Mouse (Mus musculus) heart, embryonic 13.5 days (tissue): Measurements from ENCODE around the gene Ranbp2. TPM values are rescaled to one million over a fixed set of nuclear protein-coding genes. Genes with fewer than 3 reads are reported as not detected.

Experiments
- ATAC-seq: fragments of 200-750 bp; cut with Nextera tagmentation; 2 replicates; pipeline ENCODE4 v1.8.0; 2017; ENCODE audit warnings: moderate TSS enrichment; ENCODE audit not compliant: insufficient number of reproducible peaks, low FRiP score, low TSS enrichment; ENCODE audit errors: extremely low read depth
- H3K27ac ChIP-seq: fragments of 300-500 bp; sonication (generic); replicated peaks from 2 replicates; pipeline ENCODE4 v1.5.1; 2015; ENCODE audit warnings: moderate library complexity, mild to moderate bottlenecking, inconsistent platforms
- H3K27me3 ChIP-seq: fragments of 300-500 bp; sonication (generic); replicated peaks from 2 replicates; pipeline ENCODE4 v1.6.1; 2015; ENCODE audit warnings: mild to moderate bottlenecking, inconsistent platforms
- H3K36me3 ChIP-seq: fragments of 300-500 bp; sonication (generic); 2 replicates; pipeline ENCODE4 v1.6.1; 2015; ENCODE audit warnings: mild to moderate bottlenecking, inconsistent platforms
- H3K4me1 ChIP-seq: fragments of 300-500 bp; sonication (generic); 2 replicates; pipeline ENCODE4 v1.6.1; 2015; ENCODE audit warnings: inconsistent platforms
- H3K4me2 ChIP-seq: fragments of 300-500 bp; sonication (generic); 2 replicates; pipeline ENCODE4 v1.6.1; 2015; ENCODE audit warnings: inconsistent platforms, mild to moderate bottlenecking, moderate library complexity
- H3K4me3 ChIP-seq: fragments of 300-500 bp; sonication (generic); 2 replicates; pipeline ENCODE4 v1.5.1; 2015; ENCODE audit warnings: moderate library complexity, mild to moderate bottlenecking, inconsistent platforms
- H3K9ac ChIP-seq: fragments of 300-500 bp; sonication (generic); 2 replicates; pipeline ENCODE4 v1.6.1; 2015; ENCODE audit warnings: inconsistent platforms, mild to moderate bottlenecking, moderate library complexity
- H3K9me3 ChIP-seq: fragments of 300-500 bp; sonication (generic); 2 replicates; pipeline ENCODE4 v1.6.1; 2016; ENCODE audit warnings: inconsistent platforms
- WGBS: fragments of 180-500 bp; shearing (Covaris S2); methylation state at CpG from one replicate; pipeline ENCODE4 v1.1.7; 2015; ENCODE audit warnings: mixed read lengths; 5-methylcytosine and 5-hydroxymethylcytosine counted together
- polyA plus RNA-seq: library from polyadenylated mRNA; unstranded; fragments of >200 nt; fragmentation: Nextera tagmentation; extraction: Ambion mirVana; gene quantifications from 2 replicates; pipeline ENCODE4 v1.2.1, GENCODE M21; 2015

The Ranbp2 gene
- polyA plus RNA-seq, 1 experiment from 2014 or later = 14.0 TPM

DNA sequence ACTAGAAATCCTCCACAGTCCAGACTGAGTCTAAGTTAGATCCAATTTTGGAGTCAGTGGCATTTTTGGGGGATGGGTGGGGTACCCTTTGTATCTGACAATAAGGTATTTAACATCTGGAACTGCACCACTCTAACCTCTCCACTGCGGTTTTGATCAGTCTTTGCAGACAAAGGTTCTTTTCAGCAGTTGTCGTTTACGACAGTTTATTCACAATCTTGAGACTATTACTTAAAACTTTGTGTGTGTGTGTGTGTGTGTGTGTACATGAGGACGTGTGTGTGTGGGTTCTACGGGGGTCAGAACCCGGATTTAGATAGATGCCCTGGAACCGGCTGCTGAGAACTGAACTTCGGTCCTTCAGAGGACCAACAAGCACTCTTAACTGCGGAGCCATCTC, 870 bp upstream of the Ranbp2 start:
- 16% methylated on average over 9 of the region's 9 CpGs for WGBS
- Histone ChIP-seq H3K4me2 (peak overlapping the region; percentile 73), H3K9me3 (no peaks in the 10 kb centered on the region), H3K36me3 (no peaks in the 10 kb centered on the region), H3K4me1 (peaks cover 15% of the 10 kb centered on the region), H3K4me3 (peak overlapping the region; percentile 98), H3K27me3 (no peaks in the 10 kb centered on the region), H3K9ac (peak overlapping the region; percentile 99), H3K27ac (peak overlapping the region; percentile 98)
- no peak for ATAC-seq

- H3K36me3 ChIP-seq = peaks cover 3% of the 10 kb centered on the region
- H3K27me3 ChIP-seq = no peaks in the 10 kb centered on the region
- WGBS = under 1% methylated on average over 32 of the region's 32 CpGs
- peak overlapping the region; percentile 98 for H3K27ac ChIP-seq
- H3K4me2 ChIP-seq = peak overlapping the region; percentile 81
- peak overlapping the region; percentile 99 for H3K9ac ChIP-seq
- peaks cover 17% of the 10 kb centered on the region for H3K4me1 ChIP-seq
- peak; percentile 62; the same call in 1 of the 2 replicates for ATAC-seq
- H3K4me3 ChIP-seq = peak overlapping the region; percentile 98
- H3K9me3 ChIP-seq = no peaks in the 10 kb centered on the region
Observed at GRCm38 (mm10) chr10:58447280-58447781, 611 bp downstream of the Ranbp2 start.

DNA sequence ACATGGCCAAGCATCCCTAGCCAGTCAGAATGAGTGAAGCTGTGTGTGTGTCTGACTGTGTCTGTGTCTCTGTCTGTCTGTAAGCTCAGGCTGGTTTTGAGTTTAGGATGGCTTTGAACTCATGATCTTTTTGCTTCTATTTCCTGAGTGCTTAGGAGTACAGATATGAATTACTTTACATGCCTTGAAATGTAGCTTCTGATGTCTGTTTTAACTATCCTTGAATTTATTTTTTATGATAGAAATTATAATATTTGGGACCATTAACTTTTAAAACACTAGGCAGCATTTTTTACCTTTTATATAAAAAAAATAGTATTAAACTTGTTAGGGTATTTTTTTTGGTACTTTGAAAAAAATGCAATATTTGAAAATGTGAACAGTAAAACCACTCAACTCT, 4.9 kb downstream of the Ranbp2 start:
- H3K4me2 ChIP-seq = no peak overlapping the region
- H3K4me1 ChIP-seq = peaks cover 13% of the 10 kb centered on the region
- no peak overlapping the region for H3K9ac ChIP-seq
- no peak for ATAC-seq
- no peak overlapping the region for H3K4me3 ChIP-seq
- H3K27ac ChIP-seq = no peak overlapping the region
- H3K9me3 ChIP-seq = no peaks in the 10 kb centered on the region
- H3K36me3 ChIP-seq = peaks cover 40% of the 10 kb centered on the region
- no peaks in the 10 kb centered on the region for H3K27me3 ChIP-seq

GRCm38 (mm10) chr10:58452185-58452584, 5.5 kb downstream of the Ranbp2 start:
- Histone ChIP-seq H3K9ac (no peak overlapping the region), H3K27me3 (no peaks in the 10 kb centered on the region), H3K36me3 (peaks cover 41% of the 10 kb centered on the region), H3K9me3 (no peaks in the 10 kb centered on the region), H3K4me3 (no peak overlapping the region), H3K4me2 (no peak overlapping the region), H3K27ac (no peak overlapping the region), H3K4me1 (peaks cover 13% of the 10 kb centered on the region)
- 42% methylated on average over 1 of the region's 1 CpGs for WGBS
- no peak for ATAC-seq

GRCm38 (mm10) chr10:58459896-58460295, 13.2 kb downstream of the Ranbp2 start:
- Histone ChIP-seq H3K4me1 (peaks cover 3% of the 10 kb centered on the region; the same call in 1 of the 2 replicates), H3K27me3 (no peaks in the 10 kb centered on the region), H3K4me3 (no peak overlapping the region), H3K9me3 (no peaks in the 10 kb centered on the region), H3K9ac (no peak overlapping the region), H3K36me3 (peaks cover 84% of the 10 kb centered on the region), H3K27ac (no peak overlapping the region), H3K4me2 (no peak overlapping the region)
- 93% methylated on average over 1 of the region's 1 CpGs for WGBS
- ATAC-seq = no peak

DNA sequence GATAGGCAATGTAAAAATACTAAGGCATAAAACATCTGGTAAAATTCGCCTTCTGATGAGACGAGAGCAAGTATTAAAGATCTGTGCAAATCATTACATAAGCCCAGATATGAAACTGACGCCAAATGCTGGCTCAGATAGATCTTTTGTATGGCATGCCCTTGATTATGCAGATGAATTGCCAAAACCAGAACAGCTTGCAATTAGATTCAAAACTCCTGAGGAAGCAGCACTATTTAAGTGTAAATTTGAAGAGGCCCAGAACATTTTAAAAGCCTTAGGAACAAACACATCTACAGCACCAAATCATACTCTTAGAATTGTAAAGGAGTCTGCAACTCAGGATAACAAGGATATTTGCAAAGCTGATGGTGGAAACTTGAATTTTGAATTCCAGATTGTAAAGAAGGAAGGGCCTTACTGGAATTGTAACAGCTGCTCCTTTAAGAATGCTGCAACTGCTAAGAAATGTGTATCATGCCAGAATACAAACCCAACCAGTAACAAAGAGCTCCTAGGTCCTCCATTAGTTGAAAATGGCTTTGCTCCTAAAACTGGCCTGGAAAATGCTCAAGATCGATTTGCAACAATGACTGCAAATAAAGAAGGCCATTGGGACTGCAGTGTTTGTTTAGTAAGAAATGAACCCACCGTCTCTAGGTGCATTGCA, 30.5 kb downstream of the Ranbp2 start:
- Histone ChIP-seq H3K27ac (no peak overlapping the region), H3K4me1 (no peaks in the 10 kb centered on the region), H3K4me2 (no peak overlapping the region), H3K4me3 (no peak overlapping the region), H3K9ac (no peak overlapping the region), H3K27me3 (no peaks in the 10 kb centered on the region), H3K9me3 (no peaks in the 10 kb centered on the region), H3K36me3 (peaks cover 80% of the 10 kb centered on the region)
- WGBS = 96% methylated on average over 5 of the region's 5 CpGs
- ATAC-seq = no peak

DNA sequence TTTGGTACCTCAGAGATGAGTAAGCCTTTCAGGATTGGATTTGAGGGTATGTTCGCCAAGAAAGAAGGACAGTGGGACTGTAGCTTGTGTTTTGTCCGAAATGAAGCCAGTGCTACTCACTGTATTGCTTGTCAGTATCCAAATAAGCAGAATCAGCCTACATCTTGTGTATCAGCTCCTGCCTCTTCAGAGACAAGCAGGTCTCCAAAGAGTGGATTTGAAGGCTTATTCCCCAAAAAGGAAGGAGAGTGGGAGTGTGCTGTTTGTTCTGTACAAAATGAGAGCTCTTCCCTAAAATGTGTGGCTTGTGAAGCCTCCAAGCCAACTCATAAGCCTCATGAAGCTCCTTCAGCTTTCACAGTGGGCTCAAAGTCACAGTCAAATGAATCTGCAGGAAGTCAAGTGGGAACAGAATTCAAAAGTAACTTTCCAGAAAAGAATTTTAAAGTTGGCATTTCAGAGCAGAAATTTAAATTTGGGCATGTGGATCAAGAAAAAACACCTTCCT, 31.4 kb downstream of the Ranbp2 start:
- no peaks in the 10 kb centered on the region for H3K27me3 ChIP-seq
- H3K36me3 ChIP-seq = peaks cover 79% of the 10 kb centered on the region
- H3K4me3 ChIP-seq = no peak overlapping the region
- no peak for ATAC-seq
- H3K4me1 ChIP-seq = no peaks in the 10 kb centered on the region
- H3K9me3 ChIP-seq = no peaks in the 10 kb centered on the region
- H3K4me2 ChIP-seq = no peak overlapping the region
- H3K27ac ChIP-seq = no peak overlapping the region
- no peak overlapping the region for H3K9ac ChIP-seq
- 93% methylated on average over 2 of the region's 2 CpGs for WGBS

DNA sequence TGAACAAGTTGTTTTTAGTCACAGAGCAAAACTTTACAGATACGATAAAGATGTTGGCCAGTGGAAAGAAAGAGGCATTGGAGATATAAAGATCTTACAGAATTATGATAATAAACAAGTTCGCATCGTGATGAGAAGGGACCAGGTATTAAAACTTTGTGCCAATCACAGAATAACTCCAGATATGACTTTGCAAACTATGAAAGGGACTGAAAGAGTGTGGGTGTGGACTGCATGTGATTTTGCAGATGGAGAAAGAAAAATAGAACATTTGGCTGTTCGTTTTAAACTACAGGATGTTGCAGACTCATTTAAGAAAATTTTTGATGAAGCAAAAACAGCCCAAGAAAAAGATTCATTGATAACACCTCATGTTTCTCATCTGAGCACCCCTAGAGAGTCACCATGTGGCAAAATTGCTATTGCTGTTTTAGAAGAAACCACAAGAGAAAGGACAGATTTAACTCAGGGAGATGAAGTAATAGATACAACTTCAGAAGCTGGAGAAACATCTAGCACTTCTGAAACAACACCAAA, 33.3 kb downstream of the Ranbp2 start:
- Histone ChIP-seq H3K36me3 (peaks cover 85% of the 10 kb centered on the region), H3K4me3 (no peak overlapping the region), H3K9ac (no peak overlapping the region), H3K27me3 (no peaks in the 10 kb centered on the region), H3K4me1 (no peaks in the 10 kb centered on the region), H3K9me3 (no peaks in the 10 kb centered on the region), H3K4me2 (no peak overlapping the region), H3K27ac (no peak overlapping the region)
- ATAC-seq = no peak
- 93% methylated on average over 4 of the region's 4 CpGs for WGBS

DNA sequence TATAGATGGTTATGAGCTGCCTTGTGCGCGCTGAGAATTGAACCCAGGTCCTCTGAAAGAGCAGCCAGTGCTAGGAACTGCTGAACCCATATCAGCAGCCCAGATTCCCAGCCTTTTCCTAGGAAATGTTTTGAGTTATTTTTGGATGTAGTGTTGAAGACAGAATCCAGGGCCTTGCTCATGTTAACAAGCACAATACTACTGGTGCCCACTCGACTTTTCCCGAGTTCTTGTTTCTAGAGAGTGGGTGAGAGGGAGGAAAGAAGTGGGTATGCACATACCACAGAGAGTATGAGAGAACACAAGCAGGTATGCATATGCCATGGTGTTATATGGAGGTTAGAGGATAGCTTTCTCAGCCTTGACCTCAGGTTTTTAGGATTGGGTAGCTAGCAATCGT, 44.3 kb downstream of the Ranbp2 start:
- H3K9me3 ChIP-seq = no peaks in the 10 kb centered on the region
- no peaks in the 10 kb centered on the region for H3K27me3 ChIP-seq
- 78% methylated on average over 5 of the region's 5 CpGs for WGBS
- ATAC-seq = no peak
- H3K4me2 ChIP-seq = no peak overlapping the region
- no peak overlapping the region for H3K27ac ChIP-seq
- H3K9ac ChIP-seq = no peak overlapping the region
- H3K4me1 ChIP-seq = no peaks in the 10 kb centered on the region
- no peak overlapping the region for H3K4me3 ChIP-seq
- peaks cover 83% of the 10 kb centered on the region for H3K36me3 ChIP-seq

GRCm38 (mm10) chr10:58495637-58496036, 48.9 kb downstream of the Ranbp2 start:
- Histone ChIP-seq H3K9me3 (no peaks in the 10 kb centered on the region), H3K4me3 (no peak overlapping the region), H3K27ac (no peak overlapping the region), H3K9ac (no peak overlapping the region), H3K27me3 (no peaks in the 10 kb centered on the region), H3K4me2 (no peak overlapping the region), H3K36me3 (peaks cover 50% of the 10 kb centered on the region), H3K4me1 (peaks cover 16% of the 10 kb centered on the region)
- 86% methylated on average over 2 of the region's 2 CpGs for WGBS
- ATAC-seq = no peak

DNA sequence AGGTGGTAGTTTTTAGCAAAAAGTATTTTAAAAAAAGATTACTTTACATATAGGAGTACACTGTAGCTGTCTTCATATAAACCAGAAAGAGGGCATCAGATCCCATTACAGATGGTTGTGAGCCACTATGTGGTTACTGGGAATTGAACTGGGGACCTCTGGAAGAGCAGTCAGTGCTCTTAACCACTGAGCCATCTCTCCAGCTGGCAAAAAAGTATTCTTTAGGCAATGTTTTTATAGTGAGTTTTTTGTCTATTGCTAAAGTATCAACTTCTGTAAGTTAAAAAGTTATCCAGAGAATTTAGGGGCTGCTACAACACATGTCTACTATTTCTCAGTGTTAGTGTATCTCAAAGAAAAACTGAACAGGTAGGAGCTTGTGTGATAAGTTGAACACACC, 50.0 kb downstream of the Ranbp2 start:
- Histone ChIP-seq H3K4me1 (peaks cover 16% of the 10 kb centered on the region), H3K27ac (peak overlapping the region; percentile 88; the same call in 1 of the 2 replicates), H3K4me2 (peak overlapping the region; percentile 71), H3K9me3 (no peaks in the 10 kb centered on the region), H3K36me3 (peaks cover 39% of the 10 kb centered on the region), H3K4me3 (peak overlapping the region; percentile 71), H3K9ac (no peak overlapping the region; the same call in 1 of the 2 replicates), H3K27me3 (no peaks in the 10 kb centered on the region)
- no peak for ATAC-seq
